Mouse (Mus musculus) G1E-ER4 (cell line): Measurements from ENCODE around the gene Dynll2. TPM values are rescaled to one million over a fixed set of nuclear protein-coding genes. Genes with fewer than 3 reads are reported as not detected.

Experiments
- GATA1 ChIP-seq: IDR thresholded peaks from one replicate; pipeline ENCODE4 v1.8.0; 2012; ENCODE audit warnings: low read length, inconsistent platforms
- polyA plus RNA-seq: library from polyadenylated mRNA; stranded (reverse); fragments of >175 nt; gene quantifications from 2 replicates; pipeline ENCODE4 v1.2.3, GENCODE M21; 2012

Dynll2 gene
- polyA plus RNA-seq, 1 experiment: 75.8 TPM

- no peak for TF ChIP-seq GATA1
These were observed 19.5 kb downstream of the Dynll2 start for GRCm38 (mm10) chr11:87967692-87968289.

DNA sequence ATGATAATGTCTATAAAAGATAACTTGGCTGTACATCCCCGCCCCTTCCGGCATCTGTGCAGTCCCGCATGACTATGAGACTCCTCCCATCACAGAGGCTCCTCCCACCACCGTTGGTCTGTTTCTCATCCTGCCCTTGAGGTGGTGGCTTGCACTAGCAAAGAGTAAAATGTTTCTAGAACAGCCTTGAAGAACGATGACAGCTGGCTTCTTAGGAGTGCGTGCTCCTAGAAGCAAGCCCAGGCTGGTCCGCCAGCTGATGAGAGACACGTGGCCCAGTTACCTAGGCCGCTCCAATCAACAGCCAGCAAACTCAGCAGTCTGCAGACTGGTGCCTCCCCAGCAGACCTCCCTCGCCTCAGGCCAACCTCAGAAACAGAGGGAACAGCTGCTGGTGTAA, 21.1 kb downstream of the Dynll2 start:
- TF ChIP-seq GATA1: no peak

DNA sequence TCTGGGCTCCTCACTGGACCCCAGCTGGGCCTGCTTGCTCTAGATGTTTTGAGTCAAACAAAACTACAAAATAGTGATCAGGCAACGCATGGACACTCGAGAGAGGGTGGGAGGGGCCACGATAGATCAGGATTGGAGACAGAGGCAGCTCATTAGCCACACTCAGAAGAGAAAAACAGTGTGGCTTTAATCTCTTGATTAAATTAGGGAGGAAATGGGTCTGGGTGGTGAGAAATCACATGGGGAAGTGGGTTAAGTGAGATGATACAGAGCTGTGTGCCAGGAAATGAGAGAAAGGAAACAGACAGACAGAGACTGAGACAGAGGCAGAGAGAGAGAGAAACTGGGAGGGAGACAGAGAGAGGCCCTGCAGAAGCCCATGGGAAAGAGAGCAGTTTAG, 22.0 kb downstream of the Dynll2 start:
- TF ChIP-seq GATA1: no peak

DNA sequence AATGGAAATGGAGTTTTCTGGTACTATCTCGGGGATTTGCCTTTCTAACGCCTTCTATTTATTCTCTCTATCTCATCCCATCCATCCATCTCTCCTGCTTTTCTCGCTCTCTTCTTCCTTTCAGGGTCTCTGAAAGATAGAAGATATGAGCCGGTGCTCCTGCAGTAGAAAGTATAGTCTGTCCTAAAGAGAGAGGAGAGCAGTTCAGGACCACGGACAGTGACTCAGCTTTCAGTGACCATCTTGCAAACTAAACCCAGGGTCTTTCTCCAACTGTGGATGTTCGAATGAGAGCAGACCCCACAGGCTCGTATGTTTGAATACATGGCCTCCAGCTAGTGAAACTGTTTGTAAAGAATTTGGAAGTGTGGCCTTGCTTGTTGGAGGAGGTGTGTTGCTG, 30.3 kb downstream of the Dynll2 start:
- TF ChIP-seq GATA1: no peak

GRCm38 (mm10) chr11:87955144-87955543, 32.2 kb downstream of the Dynll2 start:
- no peak for TF ChIP-seq GATA1

DNA sequence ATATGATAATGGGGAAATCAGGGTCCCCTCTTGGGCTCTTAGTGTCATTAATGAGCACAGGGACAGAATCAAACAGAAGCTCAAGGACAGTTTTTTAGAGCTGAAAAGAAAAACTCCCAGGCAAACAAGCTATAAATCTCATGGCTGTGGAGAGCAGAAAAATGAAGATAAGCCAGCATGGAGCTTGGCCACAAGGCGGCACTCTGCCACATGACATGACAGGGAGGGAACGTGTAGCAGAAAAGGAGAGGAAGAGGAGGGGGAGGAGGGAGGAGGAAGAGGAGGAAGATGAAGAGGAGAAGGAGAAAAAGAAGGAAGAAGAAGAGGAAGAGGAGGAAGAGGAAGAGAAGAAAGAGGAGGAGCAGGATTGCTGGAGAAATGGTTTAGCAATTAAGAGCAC, 37.3 kb downstream of the Dynll2 start:
- TF ChIP-seq GATA1: no peak

GRCm38 (mm10) chr11:87935467-87935866, 51.9 kb downstream of the Dynll2 start:
- TF ChIP-seq GATA1: no peak

DNA sequence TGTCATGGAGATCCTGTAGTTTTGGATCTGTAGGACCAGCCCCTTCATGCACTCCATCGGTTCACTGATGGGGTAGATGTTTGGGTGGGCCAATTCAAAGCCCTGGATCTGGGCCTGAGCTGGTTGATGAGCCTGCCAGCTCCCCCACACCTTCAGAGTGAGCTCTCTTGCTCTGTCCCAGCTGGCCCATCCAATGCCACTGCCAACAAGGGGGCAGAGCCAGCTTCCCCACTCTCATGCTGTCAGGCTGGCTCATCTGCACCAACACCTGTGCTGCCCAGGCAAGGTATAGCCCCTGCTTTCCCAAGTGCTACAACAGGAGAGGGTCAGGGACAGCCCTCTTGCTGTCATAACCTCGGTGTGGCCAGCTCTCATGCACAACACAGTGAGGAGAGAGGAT, 53.6 kb downstream of the Dynll2 start:
- TF ChIP-seq GATA1: no peak

DNA sequence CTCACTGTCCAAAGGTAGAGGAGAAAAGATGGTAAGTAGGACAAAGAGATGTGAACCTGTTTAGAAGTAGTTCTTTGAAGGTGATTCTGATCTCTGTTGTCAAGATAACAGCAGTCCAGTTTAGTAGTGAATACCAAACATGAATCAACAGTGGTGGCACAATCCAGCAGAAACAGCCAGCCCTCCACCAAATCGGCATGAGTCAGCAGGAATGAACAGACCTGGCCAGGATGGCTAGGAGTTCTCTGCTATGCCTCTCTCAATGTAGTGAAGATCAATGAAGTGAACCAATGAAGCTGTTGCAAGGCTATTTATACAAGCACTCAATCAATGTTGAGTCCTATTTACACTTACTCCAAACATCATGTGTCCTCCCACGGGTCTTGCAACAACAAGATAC, 57.0 kb downstream of the Dynll2 start:
- TF ChIP-seq GATA1: no peak

Other genes with a start within 250 kb of the Dynll2 start
- 7.4 and 10.8 TPM in 2 replicates for gene Supt4a, start 250.0 kb downstream of the Dynll2 start, polyA plus RNA-seq
- gene Tspoap1, start 227.0 kb downstream of the Dynll2 start, polyA plus RNA-seq: 3.7 and 4.4 TPM in 2 replicates
- gene Mpo, start 194.0 kb downstream of the Dynll2 start, polyA plus RNA-seq: 0.21 TPM in 1 of 2 replicates, not detected in the other
- not detected in 2 replicates for gene Lpo, start 159.2 kb downstream of the Dynll2 start, polyA plus RNA-seq
- gene Mks1, start 134.3 kb downstream of the Dynll2 start, polyA plus RNA-seq: 4.6 and 6.5 TPM in 2 replicates
- gene Epx, start 112.0 kb downstream of the Dynll2 start, polyA plus RNA-seq: not detected in 2 replicates
- gene Olfr462, start 95.3 kb downstream of the Dynll2 start, polyA plus RNA-seq: not detected in 2 replicates
- not detected in 2 replicates for gene Olfr463, start 90.1 kb downstream of the Dynll2 start, polyA plus RNA-seq
- not detected in 2 replicates for gene Olfr464, start 66.6 kb downstream of the Dynll2 start, polyA plus RNA-seq
- 287 and 344 TPM in 2 replicates for gene Srsf1, start 59.8 kb upstream of the Dynll2 start, polyA plus RNA-seq
- 8.6 and 11.6 TPM in 2 replicates for gene Vezf1, start 80.7 kb upstream of the Dynll2 start, polyA plus RNA-seq
- 1.2 and 1.7 TPM in 2 replicates for gene Cuedc1, start 110.5 kb upstream of the Dynll2 start, polyA plus RNA-seq
- gene Mrps23, start 216.9 kb upstream of the Dynll2 start, polyA plus RNA-seq: 215 and 376 TPM in 2 replicates